Mouse (Mus musculus) heart, postnatal 0 days (tissue): Measurements from ENCODE around the gene Ciao2b. TPM values are rescaled to one million over a fixed set of nuclear protein-coding genes. Genes with fewer than 3 reads are reported as not detected.

Experiments
- ATAC-seq: fragments of 200-750 bp; cut with Nextera tagmentation; 2 replicates; pipeline ENCODE4 v1.8.0; 2017; ENCODE audit warnings: low read depth, moderate number of reproducible peaks, moderate library complexity; ENCODE audit not compliant: insufficient read depth
- DNase-seq: peaks from one replicate; pipeline ENCODE4 v3.0.0-alpha.2; 2016; ENCODE audit warnings: low spot score
- H3K27ac ChIP-seq: fragments of 300-500 bp; sonication (generic); 2 replicates; pipeline ENCODE4 v1.5.1; 2014; ENCODE audit warnings: low read depth, mild to moderate bottlenecking
- H3K27me3 ChIP-seq: fragments of 300-500 bp; sonication (generic); 2 replicates; pipeline ENCODE4 v1.6.1; 2014; ENCODE audit warnings: low read length, mixed read lengths; ENCODE audit not compliant: control insufficient read depth, insufficient read depth
- H3K36me3 ChIP-seq: fragments of 300-500 bp; sonication (generic); replicated peaks from 2 replicates; pipeline ENCODE4 v1.6.1; 2014; ENCODE audit warnings: low read length, mixed read lengths; ENCODE audit not compliant: control insufficient read depth, insufficient read depth
- H3K4me1 ChIP-seq: fragments of 300-500 bp; sonication (generic); 2 replicates; pipeline ENCODE4 v1.6.1; 2014; ENCODE audit warnings: antibody characterized with exemption; ENCODE audit not compliant: control insufficient read depth, insufficient read depth
- H3K4me2 ChIP-seq: fragments of 300-500 bp; sonication (generic); 2 replicates; pipeline ENCODE4 v1.6.1; 2014; ENCODE audit warnings: low read depth, mild to moderate bottlenecking, low read length, moderate library complexity
- H3K4me3 ChIP-seq: fragments of 300-500 bp; sonication (generic); 2 replicates; pipeline ENCODE4 v1.5.1; 2014; ENCODE audit warnings: low read depth, low read length
- H3K9ac ChIP-seq: fragments of 300-500 bp; sonication (generic); replicated peaks from 2 replicates; pipeline ENCODE4 v1.6.1; 2014; ENCODE audit warnings: low read depth, low read length, mixed read lengths
- H3K9me3 ChIP-seq: fragments of 300-500 bp; sonication (generic); replicated peaks from 2 replicates; pipeline ENCODE4 v1.6.1; 2016; ENCODE audit warnings: low read length; ENCODE audit not compliant: control insufficient read depth
- CTCF ChIP-seq: IDR thresholded peaks from 2 replicates; pipeline ENCODE4 v1.5.1; 2016; ENCODE audit warnings: antibody characterized with exemption, control low read depth, low read depth
- EP300 ChIP-seq: IDR thresholded peaks from 2 replicates; pipeline ENCODE4 v1.6.1; 2016; ENCODE audit warnings: antibody characterized with exemption, low read depth
- WGBS: fragments of 180-500 bp; shearing (Covaris S2); extraction: QIAGEN DNeasy Blood & Tissue Kit; methylation state at CpG from one replicate; pipeline ENCODE4 v1.1.7; 2014; 5-methylcytosine and 5-hydroxymethylcytosine counted together
- polyA plus RNA-seq: library from polyadenylated mRNA; unstranded; fragments of >200 nt; fragmentation: Nextera tagmentation; extraction: Ambion mirVana; gene quantifications from 2 replicates; pipeline ENCODE4 v1.2.1, GENCODE M21; 2015
- total RNA-seq: library from RNA; depleted of rRNA; stranded (reverse); fragments of >200 nt; gene quantifications from 2 replicates; pipeline ENCODE4 v1.2.3, GENCODE M21; 2014; ENCODE audit warnings: low replicate concordance

Ciao2b gene
- total and polyA plus RNA-seq, 2 experiments from 2014 or later = 141 to 184 TPM

- Histone ChIP-seq H3K27ac (peak overlapping the region; percentile 91), H3K27me3 (no peaks in the 10 kb centered on the region), H3K36me3 (no peaks in the 10 kb centered on the region), H3K4me1 (peaks cover 74% of the 10 kb centered on the region), H3K4me3 (no peak overlapping the region), H3K4me2 (peak overlapping the region; percentile 38; the same call in 1 of the 2 replicates), H3K9ac (no peak overlapping the region), H3K9me3 (no peaks in the 10 kb centered on the region)
- DNase-seq (no peak), ATAC-seq (0 out of 2 replicates have a peak, but pooled peaks have one; percentile 18)
- peak; percentile 75; the same call in 1 of the 2 replicates for TF ChIP-seq EP300
- peak; percentile 31; the same call in 1 of the 2 replicates for TF ChIP-seq CTCF
- WGBS = 34% methylated on average over 2 of the region's 2 CpGs
Observed at GRCm38 (mm10) chr8:104607944-104608343, 33.8 kb downstream of the Ciao2b start.

- Histone ChIP-seq H3K27ac (peak overlapping the region; percentile 91), H3K4me1 (peaks cover 58% of the 10 kb centered on the region), H3K9me3 (no peaks in the 10 kb centered on the region), H3K36me3 (no peaks in the 10 kb centered on the region), H3K27me3 (no peaks in the 10 kb centered on the region), H3K4me3 (no peak overlapping the region), H3K9ac (0 out of 2 replicates have a peak overlapping the region, but pooled peaks have one; percentile 5), H3K4me2 (no peak overlapping the region)
- peak; percentile 66 for DNase-seq
- TF ChIP-seq CTCF (no peak), EP300 (no peak)
- ATAC-seq = peak; percentile 9
- WGBS = 6% methylated on average over 6 of the region's 6 CpGs
Observed at GRCm38 (mm10) chr8:104606329-104606728, 35.4 kb downstream of the Ciao2b start.

- no peak for TF ChIP-seq CTCF
- no peak for TF ChIP-seq EP300
- Histone ChIP-seq H3K4me1 (peaks cover 38% of the 10 kb centered on the region), H3K9me3 (no peaks in the 10 kb centered on the region), H3K4me2 (peak overlapping the region; percentile 12; the same call in 1 of the 2 replicates), H3K4me3 (no peak overlapping the region), H3K27me3 (no peaks in the 10 kb centered on the region), H3K36me3 (no peaks in the 10 kb centered on the region), H3K9ac (0 out of 2 replicates have a peak overlapping the region, but pooled peaks have one; percentile 20), H3K27ac (peak overlapping the region; percentile 71)
- ATAC-seq = no peak
- DNase-seq = no peak
- WGBS = 36% methylated on average over 4 of the region's 4 CpGs
Observed at GRCm38 (mm10) chr8:104603245-104603593, 38.5 kb downstream of the Ciao2b start.

- Histone ChIP-seq H3K9ac (peak overlapping the region; percentile 26; the same call in 1 of the 2 replicates), H3K9me3 (no peaks in the 10 kb centered on the region), H3K27me3 (no peaks in the 10 kb centered on the region), H3K4me1 (peaks cover 32% of the 10 kb centered on the region), H3K36me3 (no peaks in the 10 kb centered on the region), H3K4me2 (peak overlapping the region; percentile 57), H3K4me3 (peak overlapping the region; percentile 21), H3K27ac (peak overlapping the region; percentile 71)
- 13% methylated on average over 21 of the region's 21 CpGs for WGBS
- TF ChIP-seq CTCF (peak; percentile 99), EP300 (no peak)
- DNase-seq = peak; percentile 97
- peak; percentile 89 for ATAC-seq
Observed at GRCm38 (mm10) chr8:104602468-104603244, 39.1 kb downstream of the Ciao2b start.

- peak overlapping the region; percentile 57 for H3K4me2 ChIP-seq
- DNase-seq (no peak), ATAC-seq (no peak)
- no peaks in the 10 kb centered on the region for H3K27me3 ChIP-seq
- no peak overlapping the region for H3K27ac ChIP-seq
- H3K36me3 ChIP-seq = no peaks in the 10 kb centered on the region
- peak overlapping the region; percentile 26; the same call in 1 of the 2 replicates for H3K9ac ChIP-seq
- WGBS = 0% methylated on average over 12 of the region's 12 CpGs
- H3K4me3 ChIP-seq = peak overlapping the region; percentile 21; the same call in 1 of the 2 replicates
- peaks cover 25% of the 10 kb centered on the region for H3K4me1 ChIP-seq
- TF ChIP-seq EP300 = no peak
- no peak for TF ChIP-seq CTCF
- H3K9me3 ChIP-seq = no peaks in the 10 kb centered on the region
Observed at GRCm38 (mm10) chr8:104601941-104602371, 39.8 kb downstream of the Ciao2b start.
